Mouse (Mus musculus) limb, embryonic 14.5 days (tissue): ENCODE data around the gene Smarca1. TPM values are rescaled to one million over a fixed set of nuclear protein-coding genes. Genes with fewer than 3 reads are reported as not detected.

Experiments used
- ATAC-seq: fragments of 200-750 bp; cut with Nextera tagmentation; 2 replicates; pipeline ENCODE4 v1.8.0; 2017; ENCODE audit warnings: low read depth, moderate number of reproducible peaks, moderate TSS enrichment; ENCODE audit not compliant: low FRiP score
- DNase-seq: peaks from one replicate; pipeline ENCODE4 v3.0.0-alpha.2; 2015; ENCODE audit warnings: low spot score
- H3K27ac ChIP-seq: fragments of 300-500 bp; sonication (generic); replicated peaks from 2 replicates; pipeline ENCODE4 v1.5.1; 2014; ENCODE audit warnings: low read depth, mild to moderate bottlenecking, low read length, moderate library complexity, mixed read lengths
- H3K27me3 ChIP-seq: fragments of 300-500 bp; sonication (generic); 2 replicates; pipeline ENCODE4 v1.6.1; 2014; ENCODE audit warnings: low read length, mixed read lengths; ENCODE audit not compliant: control insufficient read depth, insufficient read depth
- H3K36me3 ChIP-seq: fragments of 300-500 bp; sonication (generic); 2 replicates; pipeline ENCODE4 v1.6.1; 2014; ENCODE audit warnings: mild to moderate bottlenecking, low read length, moderate library complexity, mixed read lengths; ENCODE audit not compliant: control insufficient read depth, insufficient read depth
- H3K4me1 ChIP-seq: fragments of 300-500 bp; sonication (generic); 2 replicates; pipeline ENCODE4 v1.6.1; 2014; ENCODE audit warnings: antibody characterized with exemption, low read length, mixed read lengths; ENCODE audit not compliant: control insufficient read depth, insufficient read depth
- H3K4me2 ChIP-seq: fragments of 300-500 bp; sonication (generic); replicated peaks from 2 replicates; pipeline ENCODE4 v1.6.1; 2014; ENCODE audit warnings: low read depth, mild to moderate bottlenecking, low read length, moderate library complexity; ENCODE audit not compliant: severe bottlenecking
- H3K4me3 ChIP-seq: fragments of 300-500 bp; sonication (generic); replicated peaks from 2 replicates; pipeline ENCODE4 v1.5.1; 2014; ENCODE audit warnings: low read length
- H3K9ac ChIP-seq: fragments of 300-500 bp; sonication (generic); 2 replicates; pipeline ENCODE4 v1.6.1; 2014; ENCODE audit warnings: mild to moderate bottlenecking, low read depth, low read length, moderate library complexity; ENCODE audit not compliant: severe bottlenecking
- H3K9me3 ChIP-seq: fragments of 300-500 bp; sonication (generic); 2 replicates; pipeline ENCODE4 v1.6.1; 2016; ENCODE audit warnings: low read length; ENCODE audit not compliant: control insufficient read depth
- POLR2A ChIP-seq: fragments of 200-500 bp; IDR thresholded peaks from 2 replicates; pipeline ENCODE4 v1.8.0; 2012; ENCODE audit warnings: inconsistent platforms, mild to moderate bottlenecking, moderate library complexity, borderline replicate concordance; ENCODE audit not compliant: insufficient read depth, insufficient read length; ENCODE audit errors: extremely low read depth
- WGBS: fragments of 180-500 bp; shearing (Covaris S2); extraction: QIAGEN DNeasy Blood & Tissue Kit; methylation state at CpG from one replicate; pipeline ENCODE4 v1.1.7; 2014; 5-methylcytosine and 5-hydroxymethylcytosine counted together
- polyA plus RNA-seq, 2 experiments: library from polyadenylated mRNA; depleted of rRNA in 1 of 2; stranded (reverse) in 1 of 2; unstranded in 1 of 2; fragments of >200 nt; fragmentation: Nextera tagmentation in 1 of 2; extraction: Ambion mirVana in 1 of 2; gene quantifications; 2 replicates each; pipeline versions ENCODE4 v1.2.1 to v1.2.3; 2012 to 2014

Smarca1 gene
- polyA plus RNA-seq, 2 experiments = 21.9 to 36.3 TPM

GRCm38 (mm10) chrX:47820566-47820965, 72.2 kb downstream of the Smarca1 start:
- Histone ChIP-seq H3K27me3 (no peaks in the 10 kb centered on the region), H3K27ac (no peak overlapping the region), H3K9ac (no peak overlapping the region), H3K9me3 (no peaks in the 10 kb centered on the region), H3K4me1 (no peaks in the 10 kb centered on the region), H3K4me3 (no peak overlapping the region), H3K4me2 (no peak overlapping the region), H3K36me3 (peaks cover 4% of the 10 kb centered on the region; the same call in 1 of the 2 replicates)
- ATAC-seq (no peak), DNase-seq (peak; percentile 21)
- WGBS = 68% methylated on average over 2 of the region's 2 CpGs
- TF ChIP-seq POLR2A = no peak

GRCm38 (mm10) chrX:47808717-47809116, 84.1 kb downstream of the Smarca1 start:
- no peak overlapping the region for H3K9ac ChIP-seq
- H3K4me1 ChIP-seq = no peaks in the 10 kb centered on the region
- no peaks in the 10 kb centered on the region for H3K27me3 ChIP-seq
- ATAC-seq = no peak
- WGBS = 97% methylated on average over 2 of the region's 2 CpGs
- no peak overlapping the region for H3K27ac ChIP-seq
- H3K4me2 ChIP-seq = no peak overlapping the region
- H3K36me3 ChIP-seq = peaks cover 3% of the 10 kb centered on the region; the same call in 1 of the 2 replicates
- no peak overlapping the region for H3K4me3 ChIP-seq
- TF ChIP-seq POLR2A = no peak
- DNase-seq = no peak
- no peaks in the 10 kb centered on the region for H3K9me3 ChIP-seq

GRCm38 (mm10) chrX:47764440-47764839, 128.3 kb downstream of the Smarca1 start:
- no peak overlapping the region for H3K9ac ChIP-seq
- no peak for TF ChIP-seq POLR2A
- no peak for DNase-seq
- no peak overlapping the region for H3K4me2 ChIP-seq
- no peak overlapping the region for H3K4me3 ChIP-seq
- H3K27me3 ChIP-seq = no peaks in the 10 kb centered on the region
- H3K9me3 ChIP-seq = no peaks in the 10 kb centered on the region
- no peaks in the 10 kb centered on the region for H3K36me3 ChIP-seq
- H3K4me1 ChIP-seq = no peaks in the 10 kb centered on the region
- no peak overlapping the region for H3K27ac ChIP-seq
- 72% methylated on average over 1 of the region's 1 CpGs for WGBS
- ATAC-seq = no peak

- H3K36me3 ChIP-seq = no peaks in the 10 kb centered on the region
- no peak for TF ChIP-seq POLR2A
- DNase-seq = no peak
- H3K9me3 ChIP-seq = no peaks in the 10 kb centered on the region
- H3K4me2 ChIP-seq = no peak overlapping the region
- H3K4me1 ChIP-seq = no peaks in the 10 kb centered on the region
- H3K9ac ChIP-seq = no peak overlapping the region
- no peak for ATAC-seq
- H3K27me3 ChIP-seq = no peaks in the 10 kb centered on the region
- no peak overlapping the region for H3K4me3 ChIP-seq
- 30% methylated on average over 1 of the region's 1 CpGs for WGBS
- no peak overlapping the region for H3K27ac ChIP-seq
Measured at GRCm38 (mm10) chrX:47760212-47760611, 132.6 kb downstream of the Smarca1 start.

Other genes starting within 250 kb of the Smarca1 start
- gene Ocrl, start 19.4 kb upstream of the Smarca1 start, polyA plus RNA-seq (2012; rRNA removed) = 50.0 and 58.1 TPM in 2 replicates
- 21.8 and 26.3 TPM in 2 replicates for gene Ocrl, start 19.4 kb upstream of the Smarca1 start, polyA plus RNA-seq (2014; fragmentation: Nextera tagmentation; extraction: Ambion mirVana)
- 10.6 and 13.6 TPM in 2 replicates for gene Apln, start 141.9 kb upstream of the Smarca1 start, polyA plus RNA-seq (2012; rRNA removed)
- gene Apln, start 141.9 kb upstream of the Smarca1 start, polyA plus RNA-seq (2014; fragmentation: Nextera tagmentation; extraction: Ambion mirVana) = 7.8 and 8.0 TPM in 2 replicates
- 5.1 and 6.4 TPM in 2 replicates for gene Xpnpep2, start 215.8 kb upstream of the Smarca1 start, polyA plus RNA-seq (2012; rRNA removed)
- 6.7 and 7.6 TPM in 2 replicates for gene Xpnpep2, start 215.8 kb upstream of the Smarca1 start, polyA plus RNA-seq (2014; fragmentation: Nextera tagmentation; extraction: Ambion mirVana)